In the genomic region with DNA sequence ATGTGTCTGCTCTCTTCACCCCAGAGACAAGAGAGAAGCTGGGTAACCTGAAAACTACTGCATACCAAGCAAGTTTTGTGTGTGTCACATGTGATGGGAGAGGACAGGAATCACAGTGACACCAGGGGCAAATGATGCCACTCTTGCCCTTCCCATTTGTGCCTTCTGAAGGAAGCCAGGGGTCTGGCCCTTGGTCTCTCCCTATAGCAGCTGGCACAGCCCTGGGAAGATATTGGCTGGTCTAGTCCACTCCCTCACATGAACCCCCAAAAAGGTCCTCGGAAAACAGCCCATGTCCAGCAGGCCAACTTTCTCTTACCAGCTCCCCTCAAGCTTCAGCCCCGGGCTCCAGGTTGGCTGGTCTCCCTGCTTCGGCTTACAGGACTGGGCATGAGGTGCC, we compare ENCODE assay signal across 20 mouse cellular contexts.
"Had no signal": no experiment of that assay in that cellular context is flagged by ENCODE, and none has a peak within 500 bp of the region (broad histone marks: within the 10 kb centered on the region; RNA-seq: fewer than 3 reads in every experiment).

No protein-coding gene starts in this region.

- H3K9me3 ChIP-seq: limb, embryonic 10.5 days; limb, embryonic 13.5 days; liver, embryonic 12.5 days; liver, embryonic 15.5 days; lung, embryonic 15.5 days; stomach, embryonic 15.5 days had no signal

- ATAC-seq: inflammation-experienced regulatory T-cells, adult 6 months; intestine, embryonic 16.5 days; liver, embryonic 12.5 days had no signal

- H3K27me3 ChIP-seq: limb, embryonic 13.5 days; liver, embryonic 12.5 days; liver, embryonic 15.5 days; lung, embryonic 15.5 days; stomach, embryonic 15.5 days had no signal

- H3K4me1 ChIP-seq: limb, embryonic 10.5 days; limb, embryonic 13.5 days; lung, embryonic 15.5 days; stomach, embryonic 15.5 days had no signal

- H3K36me3 ChIP-seq: liver, embryonic 12.5 days; liver, embryonic 15.5 days; stomach, embryonic 15.5 days had no signal

- H3K4me3 ChIP-seq: layer of hippocampus, adult 2 months; limb, embryonic 10.5 days; limb, embryonic 13.5 days; liver, embryonic 12.5 days; liver, embryonic 15.5 days; lung, embryonic 15.5 days; myocyte; stomach, embryonic 15.5 days had no signal

- H3K4me2 ChIP-seq: limb, embryonic 13.5 days; liver, embryonic 12.5 days; liver, embryonic 15.5 days; lung, embryonic 15.5 days; stomach, embryonic 15.5 days had no signal

- H3K27ac ChIP-seq: layer of hippocampus, adult 2 months; limb, embryonic 10.5 days; limb, embryonic 13.5 days; liver, embryonic 12.5 days; liver, embryonic 15.5 days; lung, embryonic 15.5 days; stomach, embryonic 15.5 days had no signal

- DNase-seq: kidney, adult 2 months; kidney, postnatal 14 days; layer of hippocampus, adult 9-11 months; liver; lung, adult 18-20 months; lung, postnatal 10 days; lung, postnatal 36 days; right cerebral cortex, postnatal 25 days; spleen, adult 18-20 months; thymus, postnatal 25 days had no signal

- H3K9ac ChIP-seq: limb, embryonic 13.5 days; liver, embryonic 12.5 days; liver, embryonic 15.5 days; lung, embryonic 15.5 days; stomach, embryonic 15.5 days had no signal
